Mouse (Mus musculus) granulocyte monocyte progenitor cell, adult 5-6 weeks (primary cell): Measurements from ENCODE around the gene Zfp597. TPM values are rescaled to one million over a fixed set of nuclear protein-coding genes. Genes with fewer than 3 reads are reported as not detected.
"Not testable (repeated sequence)": the region's sequence is repeated elsewhere in the genome, so short reads cannot be mapped to it uniquely, and the experiment has no call there.

Experiments
- ATAC-seq: replicated peaks from 2 replicates; pipeline ENCODE4 v1.8.0; 2016; ENCODE audit warnings: mild to moderate bottlenecking, moderate TSS enrichment, inconsistent platforms; ENCODE audit not compliant: poor library complexity, severe bottlenecking
- total RNA-seq, 2 experiments: library from RNA; stranded (forward) in 1 of 2; stranded (reverse) in 1 of 2; fragments of 200-712, 200-1000 nt in 1 of 2; fragments of >200 nt in 1 of 2; fragmentation: Nextera tagmentation in 1 of 2; gene quantifications; 2 replicates each; pipeline ENCODE4 v1.2.3; 2014 to 2017

Zfp597 gene
- total RNA-seq, 2 experiments from 2014 or later: 8.2 to 9.9 TPM

DNA sequence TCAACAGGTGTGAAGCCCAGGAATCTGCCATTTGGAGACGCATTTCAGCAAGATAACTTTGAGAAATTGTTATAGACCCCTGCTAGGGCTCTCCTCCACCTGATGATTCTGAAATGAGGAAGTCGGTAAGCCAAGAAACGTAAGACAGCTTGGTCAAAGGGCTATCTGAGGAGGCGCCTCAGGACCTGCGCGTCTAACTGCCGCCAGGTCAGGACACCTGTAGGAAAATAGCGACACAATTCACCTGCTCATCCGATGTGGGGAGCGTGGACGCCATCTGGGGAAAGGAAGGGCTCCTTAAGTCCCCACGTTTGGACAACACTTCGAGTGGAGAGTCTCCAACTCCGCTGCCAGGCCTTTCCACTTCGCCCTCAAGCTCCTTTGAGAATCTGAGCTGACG is 12.5 kb downstream of the Zfp597 start:
- ATAC-seq: peak; percentile 45

DNA sequence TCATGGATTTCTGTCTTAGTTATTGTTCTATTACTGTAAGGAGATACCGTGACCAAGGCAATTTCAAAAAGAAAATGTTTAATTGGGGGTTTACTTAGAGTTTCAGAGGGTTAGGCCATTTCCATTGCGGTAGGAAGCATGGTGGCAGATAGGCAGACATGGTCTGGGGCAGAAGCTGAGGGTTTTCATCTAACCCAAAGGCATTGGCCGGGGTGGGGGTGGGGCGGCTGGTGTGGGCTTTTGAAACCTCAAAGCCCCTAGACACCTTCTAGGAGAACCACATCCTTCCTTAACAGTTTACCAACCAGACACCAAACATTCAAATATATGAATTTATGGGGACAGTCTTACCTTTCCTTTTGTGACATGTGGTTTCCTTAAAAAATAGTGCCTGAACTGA is 25.1 kb downstream of the Zfp597 start:
- ATAC-seq: peak; percentile 55

DNA sequence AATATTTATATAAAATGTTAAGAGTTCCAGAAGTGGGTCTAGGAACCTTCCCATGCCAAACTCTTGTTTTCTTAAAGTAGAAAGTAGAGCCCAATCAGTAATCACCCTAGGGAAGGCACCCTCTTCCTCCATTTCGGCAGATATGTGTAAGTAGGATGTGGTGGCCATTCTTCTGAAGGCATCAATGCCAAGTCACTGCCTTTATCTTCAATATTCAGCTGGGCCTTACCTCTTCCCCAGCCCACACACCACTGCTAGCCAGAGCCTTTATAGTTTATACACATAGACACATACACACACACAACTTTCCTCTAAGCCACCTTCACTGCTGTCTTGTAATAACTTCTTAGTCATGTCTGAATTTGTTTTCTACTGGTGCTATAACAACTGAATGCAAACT is 28.6 kb downstream of the Zfp597 start:
- ATAC-seq: no peak

DNA sequence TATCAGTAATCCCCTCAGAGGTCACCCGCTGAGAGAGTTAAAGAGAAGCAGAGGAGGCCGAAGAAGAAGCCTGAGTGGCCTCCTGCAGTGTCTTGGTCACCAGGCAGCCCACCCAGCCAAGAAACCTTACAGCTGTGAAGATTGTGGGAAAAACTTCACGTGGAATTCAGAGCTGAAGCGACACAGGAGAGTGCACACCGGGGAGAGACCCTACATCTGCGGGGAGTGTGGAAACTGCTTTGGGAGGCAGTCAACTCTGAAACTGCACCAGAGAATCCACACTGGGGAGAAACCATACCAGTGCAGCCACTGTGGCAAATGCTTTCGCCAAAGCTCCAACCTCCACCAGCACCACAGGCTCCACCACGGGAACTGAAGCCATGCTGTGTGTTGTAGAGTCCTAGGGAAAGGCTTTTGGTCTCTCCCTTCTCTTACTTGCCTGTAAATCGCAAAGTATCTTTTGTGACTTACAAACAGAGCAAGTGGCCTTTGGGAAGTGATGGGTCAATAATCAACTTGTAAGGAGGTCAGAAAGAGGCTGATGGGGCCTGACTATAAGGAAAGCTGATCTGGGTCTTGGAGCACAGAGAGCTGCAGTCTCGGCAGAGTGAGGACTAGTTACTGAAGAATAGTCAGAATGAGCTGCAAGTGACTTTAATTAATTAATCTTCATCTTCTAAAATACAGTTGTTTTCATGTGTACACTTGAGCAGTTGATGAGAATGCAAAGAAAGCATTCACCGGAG is 29.8 kb downstream of the Zfp597 start:
- no peak for ATAC-seq

DNA sequence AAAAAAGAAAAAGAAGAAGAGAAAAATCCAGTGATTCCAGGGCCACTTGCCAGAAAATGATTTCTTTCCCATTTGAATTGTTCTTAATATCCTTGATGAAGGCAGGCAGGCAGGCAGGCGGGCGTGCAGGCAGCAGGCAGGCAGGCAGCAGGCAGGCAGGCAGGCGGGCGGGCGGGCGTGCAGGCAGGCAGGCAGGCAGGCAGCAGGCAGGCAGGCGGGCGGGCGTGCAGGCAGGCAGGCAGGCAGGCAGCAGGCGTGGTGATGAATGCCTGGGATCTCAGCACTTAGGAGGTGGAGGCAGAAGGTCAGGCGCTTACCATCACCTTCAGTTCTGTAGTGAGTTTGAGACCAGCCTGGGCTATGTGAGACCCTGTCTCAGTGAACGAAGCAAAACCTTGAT is 31.8 kb downstream of the Zfp597 start:
- no peak for ATAC-seq

DNA sequence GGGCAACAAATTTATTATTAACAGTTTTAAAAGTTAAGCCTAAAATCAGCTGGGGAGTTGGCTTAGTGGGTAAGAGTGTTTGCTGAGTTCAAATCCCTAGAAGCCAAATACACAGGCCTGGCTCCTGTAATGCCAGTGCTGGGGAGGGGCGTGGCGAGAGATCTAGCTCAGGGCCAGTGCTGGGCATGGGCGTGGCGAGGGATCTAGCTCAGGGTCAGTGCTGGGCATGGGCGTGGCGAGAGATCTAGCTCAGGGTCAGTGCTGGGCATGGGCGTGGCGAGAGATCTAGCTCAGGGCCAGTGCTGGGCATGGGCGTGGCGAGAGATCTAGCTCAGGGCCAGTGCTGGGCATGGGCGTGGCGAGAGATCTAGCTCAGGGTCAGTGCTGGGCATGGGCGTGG is 33.1 kb downstream of the Zfp597 start:
- ATAC-seq: not testable (repeated sequence)

DNA sequence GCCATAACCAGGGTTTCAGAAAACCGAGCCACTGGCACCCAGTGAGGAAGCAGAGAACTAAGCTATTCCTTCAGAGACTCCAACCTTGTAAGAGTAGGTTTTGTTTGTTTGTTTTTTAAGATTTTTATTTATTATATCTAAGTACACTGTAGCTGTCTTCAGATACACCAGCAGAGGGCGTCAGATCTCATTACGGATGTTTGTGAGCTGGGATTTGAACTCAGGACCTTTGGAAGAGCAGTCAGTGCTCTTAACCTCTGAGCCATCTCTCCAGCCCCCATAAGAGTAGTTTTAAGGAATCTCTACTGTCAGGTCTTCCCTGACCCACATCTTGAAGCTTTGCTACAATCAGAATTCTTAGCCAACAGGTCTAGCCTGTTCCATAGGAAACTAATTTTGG is 35.9 kb downstream of the Zfp597 start:
- ATAC-seq: no peak

DNA sequence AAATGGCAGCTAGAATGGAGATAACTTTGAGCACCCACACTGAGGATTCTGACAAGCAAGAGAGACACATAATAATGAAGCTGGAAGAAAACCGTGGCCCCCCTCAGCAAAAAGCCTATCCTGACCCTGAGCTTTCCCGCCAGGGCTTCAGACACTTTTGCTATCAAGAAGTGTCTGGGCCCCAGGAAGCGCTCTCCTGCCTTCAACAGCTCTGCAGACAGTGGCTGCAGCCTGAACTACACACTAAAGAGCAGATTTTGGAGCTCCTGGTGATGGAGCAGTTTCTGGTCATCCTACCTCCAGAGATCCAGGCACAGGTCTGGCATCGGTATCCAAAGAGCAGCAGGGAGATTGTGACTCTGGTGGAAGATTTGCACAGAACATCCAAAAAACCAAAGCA is 36.5 kb downstream of the Zfp597 start:
- ATAC-seq: no peak

DNA sequence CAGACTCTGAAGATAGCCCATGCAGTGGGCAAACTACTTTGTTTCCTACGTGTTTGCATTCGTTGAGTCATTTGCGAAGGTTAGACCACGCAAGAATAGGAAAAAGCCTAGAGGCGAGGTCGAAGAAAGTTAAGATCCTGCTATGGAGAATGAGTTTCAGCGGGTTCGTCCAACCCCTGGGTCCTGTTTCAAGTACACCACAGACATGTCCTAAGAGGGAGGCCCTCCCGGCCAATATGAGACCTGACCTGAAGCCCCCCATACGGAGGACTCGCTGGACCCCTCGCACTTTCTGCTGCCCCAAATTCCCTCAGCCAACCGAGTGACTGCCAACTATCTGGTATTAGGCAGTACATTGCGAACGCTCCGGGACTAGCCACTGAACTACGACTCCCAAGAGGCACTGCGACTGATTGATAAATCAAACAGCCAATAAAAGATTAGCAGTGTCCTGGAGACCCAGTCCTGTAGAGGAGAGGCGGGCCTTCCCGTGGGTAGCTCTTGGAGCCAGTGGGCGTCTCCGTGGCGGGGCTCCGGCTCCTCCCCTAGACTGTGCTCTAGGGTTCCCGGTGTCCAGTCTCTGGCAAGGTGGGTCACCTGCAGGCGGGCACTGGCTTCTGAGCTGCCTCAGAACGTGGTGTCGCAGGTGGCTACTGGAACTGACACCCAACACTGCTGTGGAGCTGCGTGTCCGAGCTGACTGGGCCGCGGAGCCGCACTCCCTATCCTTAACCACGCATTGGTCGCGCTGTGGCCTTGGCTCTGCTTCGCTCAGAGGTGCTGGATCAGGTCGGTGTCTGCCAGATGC is 37.4 kb downstream of the Zfp597 start, which contains the start of gene Zfp174:
Gene Zfp174, plus strand, starts transcription at position 558 of the 808 bp plus-strand sequence.
- ATAC-seq: peak; percentile 96

DNA sequence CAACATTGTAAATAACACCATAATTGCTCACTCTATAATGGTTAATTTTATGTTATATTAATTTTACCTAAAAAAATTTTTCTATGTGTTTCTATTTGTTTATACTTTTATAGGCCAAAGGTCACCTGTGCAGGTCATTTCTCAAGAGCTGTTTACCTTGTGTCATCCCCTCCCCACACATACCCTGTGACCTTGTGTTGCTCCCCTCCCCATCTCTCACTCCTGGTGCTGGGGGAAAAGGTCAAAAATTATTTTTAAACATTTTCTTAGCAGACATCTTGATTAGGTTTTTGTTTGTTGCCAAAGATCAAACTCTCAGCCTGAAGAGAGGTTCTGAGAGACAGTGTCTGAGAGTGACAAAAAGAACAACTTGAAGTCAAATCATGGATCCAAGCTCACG is 40.6 kb downstream of the Zfp597 start:
- no peak for ATAC-seq

DNA sequence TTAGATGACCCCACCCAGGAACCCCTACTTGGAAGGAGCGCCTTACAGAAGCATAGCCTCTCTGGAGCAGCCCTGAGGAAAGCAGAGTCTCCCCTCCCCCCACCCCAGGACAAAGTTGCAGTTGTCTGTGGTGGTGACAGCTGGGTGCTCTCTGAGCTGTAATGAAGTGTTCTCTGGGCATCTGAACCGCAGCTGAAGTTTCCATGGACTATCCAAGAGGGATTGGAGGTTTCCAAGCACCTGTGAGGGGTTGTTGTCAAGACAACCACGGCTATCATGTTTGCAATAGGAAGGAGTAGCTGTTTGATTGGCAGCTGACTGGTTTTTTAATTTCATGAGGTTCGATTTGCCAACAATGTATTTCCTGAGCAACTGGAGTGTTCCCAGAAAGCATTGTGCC is 41.4 kb downstream of the Zfp597 start:
- ATAC-seq: peak; percentile 5; the same call in 1 of the 2 replicates

DNA sequence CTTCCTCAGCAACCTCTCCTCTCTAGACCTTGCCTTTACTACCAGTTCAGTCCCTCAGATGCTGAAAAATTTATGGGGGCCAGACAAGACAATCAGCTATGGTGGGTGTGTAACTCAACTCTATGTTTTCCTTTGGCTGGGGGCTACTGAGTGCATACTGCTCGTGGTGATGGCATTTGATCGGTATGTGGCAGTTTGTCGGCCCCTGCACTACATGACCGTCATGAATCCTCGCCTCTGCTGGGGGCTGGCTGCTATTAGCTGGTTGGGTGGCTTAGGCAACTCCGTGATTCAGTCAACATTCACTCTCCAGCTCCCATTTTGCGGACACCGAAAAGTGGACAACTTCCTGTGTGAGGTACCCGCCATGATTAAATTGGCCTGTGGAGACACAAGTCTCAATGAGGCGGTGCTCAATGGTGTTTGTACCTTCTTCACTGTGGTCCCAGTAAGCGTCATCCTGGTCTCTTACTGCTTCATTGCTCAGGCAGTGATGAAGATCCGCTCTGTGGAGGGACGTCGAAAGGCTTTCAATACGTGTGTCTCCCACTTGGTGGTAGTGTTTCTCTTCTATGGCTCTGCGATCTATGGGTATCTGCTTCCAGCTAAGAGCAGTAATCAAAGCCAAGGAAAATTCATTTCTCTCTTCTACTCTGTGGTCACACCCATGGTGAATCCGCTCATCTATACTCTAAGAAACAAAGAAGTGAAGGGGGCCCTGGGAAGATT is 45.0 kb downstream of the Zfp597 start:
- 0 out of 2 replicates have a peak, but pooled peaks have one; percentile 33 for ATAC-seq

DNA sequence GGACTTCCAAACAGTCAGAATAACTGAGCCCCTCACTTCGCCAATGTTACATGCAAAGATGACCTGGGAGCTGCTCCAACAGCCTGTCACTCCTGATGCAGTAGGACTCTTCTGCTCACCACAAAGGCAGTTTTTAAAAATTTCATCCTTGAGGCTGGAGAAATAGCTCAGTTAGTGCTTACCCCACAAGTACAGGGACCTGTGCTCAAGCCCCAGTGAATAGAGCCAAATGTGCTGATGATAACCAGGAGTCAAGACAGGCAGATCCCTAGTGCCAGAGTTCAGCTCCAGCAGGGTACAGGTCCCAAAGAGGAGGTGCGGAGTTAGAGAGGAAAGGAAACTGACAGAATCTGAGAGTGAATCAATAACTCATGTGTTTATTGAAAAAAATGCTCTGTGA is 48.9 kb downstream of the Zfp597 start:
- ATAC-seq: no peak

DNA sequence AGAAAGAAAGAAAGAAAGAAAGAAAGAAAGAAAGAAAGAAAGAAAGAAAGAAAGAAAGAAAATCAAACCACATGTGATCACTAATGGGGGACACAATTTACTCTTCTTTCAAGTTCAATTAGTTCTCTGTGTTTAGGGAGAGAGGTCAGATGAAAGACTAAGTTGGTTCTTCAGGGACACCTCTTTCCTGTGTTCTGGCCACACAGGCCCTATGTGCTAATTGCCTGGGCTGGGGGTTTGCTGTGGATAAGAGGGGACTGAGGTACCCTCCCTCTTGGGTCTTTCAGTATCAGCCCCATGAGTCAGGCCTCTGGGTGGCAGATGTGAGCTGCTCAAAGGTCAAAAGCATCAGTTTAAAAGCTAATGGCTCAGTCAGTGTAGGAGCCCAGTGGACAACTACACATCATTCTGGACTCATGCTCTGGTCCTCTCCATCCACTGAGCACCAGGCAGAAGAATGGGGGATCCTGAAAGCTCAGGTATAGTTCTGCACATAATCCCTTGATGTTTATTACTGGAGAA is 53.7 kb downstream of the Zfp597 start, which contains the start of gene Olfr15:
Gene Olfr15, plus strand, starts transcription at position 291 of the 522 bp plus-strand sequence.
- no peak for ATAC-seq

DNA sequence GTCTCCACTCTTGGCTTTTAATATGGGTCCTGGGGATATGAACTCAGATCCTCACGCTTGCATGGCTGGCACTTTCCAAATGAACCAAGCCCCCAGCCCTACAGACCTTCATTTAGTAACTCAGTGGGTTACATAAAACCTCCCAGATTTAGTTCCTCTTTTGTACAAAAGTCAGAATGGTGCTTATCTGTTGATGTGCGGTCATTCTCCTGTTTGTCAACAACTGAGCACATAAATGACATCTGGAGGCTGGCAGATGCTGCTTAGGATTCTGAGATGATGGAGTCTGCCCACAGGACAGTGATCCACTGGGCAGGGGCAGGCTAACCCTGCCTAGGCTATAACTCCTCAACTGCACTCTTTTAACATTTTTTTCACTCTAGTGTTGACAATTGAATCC is 54.6 kb downstream of the Zfp597 start:
- ATAC-seq: peak; percentile 40; the same call in 1 of the 2 replicates

DNA sequence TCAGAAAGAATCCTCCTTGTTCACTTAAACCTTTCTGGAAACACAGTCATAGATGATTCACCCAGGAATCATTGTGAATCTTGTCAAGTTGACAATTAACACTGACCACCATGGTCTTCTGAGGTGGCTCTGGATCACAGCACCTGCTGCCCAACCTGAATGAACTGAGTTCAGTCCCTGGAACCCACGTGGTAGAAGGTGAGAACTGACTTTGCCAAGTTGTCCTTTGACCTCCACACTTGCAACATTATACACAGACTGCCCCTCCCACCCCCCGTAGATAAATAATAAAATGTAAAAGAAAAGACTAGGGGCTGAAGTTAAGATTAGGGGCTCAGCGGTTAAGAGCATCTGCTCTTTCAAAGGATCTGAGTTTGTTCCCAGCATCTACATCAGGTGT is 56.3 kb downstream of the Zfp597 start:
- ATAC-seq: no peak

DNA sequence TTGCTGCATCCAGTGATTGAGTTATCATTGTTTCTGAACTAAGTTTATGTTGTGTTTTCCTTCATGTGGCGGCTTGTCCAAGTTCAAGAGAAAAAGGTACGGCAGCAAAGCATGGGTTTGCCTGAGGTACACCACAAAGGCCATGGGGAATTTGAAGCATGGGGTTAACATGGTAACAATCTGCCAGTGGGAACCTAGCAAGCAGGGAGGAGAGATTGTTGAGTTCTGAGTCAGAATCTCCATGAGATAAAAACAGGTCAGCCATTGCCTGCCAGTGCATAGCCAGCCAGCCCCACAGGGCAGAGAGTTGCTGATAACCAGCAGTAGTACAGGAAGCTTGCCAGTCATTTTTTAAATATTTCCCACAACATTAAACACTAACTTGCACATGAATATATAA is 64.2 kb downstream of the Zfp597 start:
- ATAC-seq: no peak

DNA sequence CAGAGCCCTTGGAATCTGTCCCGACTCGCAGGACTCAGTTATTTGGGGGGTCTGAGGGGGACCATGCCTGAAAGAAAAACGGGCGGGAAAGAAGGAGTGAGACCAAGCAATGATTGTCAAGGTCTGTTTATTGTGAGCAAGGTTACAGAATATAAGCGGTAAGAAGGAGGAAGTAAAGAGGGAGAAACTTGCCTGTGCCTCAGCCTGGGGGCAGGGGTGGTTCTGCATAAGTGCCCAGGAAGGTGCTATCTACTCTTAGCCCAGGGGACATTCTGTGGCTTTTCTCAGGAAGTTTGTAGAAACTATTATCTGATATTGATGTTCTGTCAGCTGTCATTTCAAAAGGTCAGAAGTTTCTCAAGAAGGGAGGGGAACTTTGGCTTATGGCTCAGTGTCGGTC is 69.7 kb downstream of the Zfp597 start:
- not testable (repeated sequence) for ATAC-seq
